Mouse (Mus musculus) stomach, embryonic 14.5 days (tissue): ENCODE measurements around the gene Gm16181. TPM values are rescaled to one million over a fixed set of nuclear protein-coding genes. Genes with fewer than 3 reads are reported as not detected.

Source experiments
- ATAC-seq: fragments of 200-750 bp; cut with Nextera tagmentation; 2 replicates; pipeline ENCODE4 v1.8.0; 2017; ENCODE audit warnings: low read depth, moderate TSS enrichment; ENCODE audit not compliant: insufficient number of reproducible peaks, insufficient read depth, low FRiP score
- H3K27ac ChIP-seq: fragments of 300-500 bp; sonication (generic); 2 replicates; pipeline ENCODE4 v1.5.1; 2014; ENCODE audit warnings: mild to moderate bottlenecking, low read length, moderate library complexity, mixed read lengths
- H3K27me3 ChIP-seq: fragments of 300-500 bp; sonication (generic); 2 replicates; pipeline ENCODE4 v1.6.1; 2014; ENCODE audit warnings: low read length, control low read depth, mixed read lengths; ENCODE audit not compliant: control insufficient read depth, insufficient read depth
- H3K36me3 ChIP-seq: fragments of 300-500 bp; sonication (generic); 2 replicates; pipeline ENCODE4 v1.6.1; 2014; ENCODE audit warnings: mild to moderate bottlenecking, control low read depth, low read length, moderate library complexity, mixed read lengths; ENCODE audit not compliant: control insufficient read depth, insufficient read depth
- H3K4me1 ChIP-seq: fragments of 300-500 bp; sonication (generic); 2 replicates; pipeline ENCODE4 v1.6.1; 2014; ENCODE audit warnings: low read length, control low read depth, mixed read lengths; ENCODE audit not compliant: control insufficient read depth, insufficient read depth
- H3K4me2 ChIP-seq: fragments of 300-500 bp; sonication (generic); replicated peaks from 2 replicates; pipeline ENCODE4 v1.6.1; 2014; ENCODE audit warnings: low read depth, low read length, control low read depth
- H3K4me3 ChIP-seq: fragments of 300-500 bp; sonication (generic); 2 replicates; pipeline ENCODE4 v1.5.1; 2014; ENCODE audit warnings: low read depth, low read length, control low read depth
- H3K9ac ChIP-seq: fragments of 300-500 bp; sonication (generic); replicated peaks from 2 replicates; pipeline ENCODE4 v1.6.1; 2014; ENCODE audit warnings: low read depth, mild to moderate bottlenecking, control low read depth, low read length, moderate library complexity, mixed read lengths
- H3K9me3 ChIP-seq: fragments of 300-500 bp; sonication (generic); 2 replicates; pipeline ENCODE4 v1.6.1; 2016; ENCODE audit warnings: low read depth, low read length, control low read depth; ENCODE audit not compliant: control insufficient read depth
- WGBS: fragments of 180-500 bp; shearing (Covaris S2); extraction: QIAGEN DNeasy Blood & Tissue Kit; methylation state at CpG from one replicate; pipeline ENCODE4 v1.1.7; 2014; 5-methylcytosine and 5-hydroxymethylcytosine counted together
- polyA plus RNA-seq: library from polyadenylated mRNA; unstranded; fragments of >200 nt; fragmentation: Nextera tagmentation; extraction: Ambion mirVana; gene quantifications from 2 replicates; pipeline ENCODE4 v1.2.1, GENCODE M21; 2014

The Gm16181 gene
- polyA plus RNA-seq, 1 experiment from 2014 or later: not detected

- no peaks in the 10 kb centered on the region for H3K36me3 ChIP-seq
- H3K9ac ChIP-seq: no peak overlapping the region
- H3K4me2 ChIP-seq: no peak overlapping the region
- 89% methylated on average over 5 of the region's 5 CpGs for WGBS
- H3K4me3 ChIP-seq: no peak overlapping the region
- ATAC-seq: no peak
- H3K27me3 ChIP-seq: no peaks in the 10 kb centered on the region
- no peaks in the 10 kb centered on the region for H3K9me3 ChIP-seq
- no peaks in the 10 kb centered on the region for H3K4me1 ChIP-seq
- no peak overlapping the region for H3K27ac ChIP-seq
Observed at GRCm38 (mm10) chr17:35213071-35213470, 7.6 kb upstream of the Gm16181 start.

- no peaks in the 10 kb centered on the region for H3K27me3 ChIP-seq
- peaks cover 4% of the 10 kb centered on the region for H3K36me3 ChIP-seq
- peaks cover 3% of the 10 kb centered on the region; the same call in 1 of the 2 replicates for H3K4me1 ChIP-seq
- peak overlapping the region; percentile 58; the same call in 1 of the 2 replicates for H3K27ac ChIP-seq
- no peak overlapping the region for H3K4me3 ChIP-seq
- H3K9ac ChIP-seq: no peak overlapping the region
- no peaks in the 10 kb centered on the region for H3K9me3 ChIP-seq
- 77% methylated on average over 18 of the region's 18 CpGs for WGBS
- no peak for ATAC-seq
- H3K4me2 ChIP-seq: no peak overlapping the region
Observed at GRCm38 (mm10) chr17:35218516-35219193, 2.0 kb upstream of the Gm16181 start.

DNA sequence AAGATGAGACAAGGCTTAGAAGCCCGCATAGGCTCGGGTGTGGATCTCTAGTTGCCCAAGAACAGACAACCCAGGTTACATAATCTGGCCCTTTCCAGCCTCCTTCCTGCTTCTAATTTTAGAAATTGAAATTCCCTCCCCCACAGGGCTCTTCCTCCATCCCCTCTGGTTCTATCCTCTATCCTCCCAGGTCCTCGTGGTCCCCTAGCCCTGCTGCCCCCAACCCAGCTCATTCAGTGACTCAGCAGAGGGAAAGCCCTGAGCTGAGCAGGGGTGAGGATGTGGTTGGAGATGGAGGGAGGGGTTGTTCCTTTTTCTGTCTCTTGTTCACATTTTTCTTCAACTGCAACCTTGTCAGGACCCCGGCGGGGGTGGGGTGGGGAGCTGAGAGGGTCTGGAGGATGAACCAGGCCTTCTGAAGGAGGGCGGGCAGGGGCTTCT is 1.0 kb upstream of the Gm16181 start:
- Histone ChIP-seq H3K4me1 (peaks cover 3% of the 10 kb centered on the region; the same call in 1 of the 2 replicates), H3K27ac (no peak overlapping the region; the same call in 1 of the 2 replicates), H3K36me3 (peaks cover 4% of the 10 kb centered on the region), H3K4me3 (no peak overlapping the region), H3K4me2 (no peak overlapping the region), H3K27me3 (no peaks in the 10 kb centered on the region), H3K9me3 (no peaks in the 10 kb centered on the region), H3K9ac (no peak overlapping the region)
- 71% methylated on average over 6 of the region's 6 CpGs for WGBS
- ATAC-seq: no peak

DNA sequence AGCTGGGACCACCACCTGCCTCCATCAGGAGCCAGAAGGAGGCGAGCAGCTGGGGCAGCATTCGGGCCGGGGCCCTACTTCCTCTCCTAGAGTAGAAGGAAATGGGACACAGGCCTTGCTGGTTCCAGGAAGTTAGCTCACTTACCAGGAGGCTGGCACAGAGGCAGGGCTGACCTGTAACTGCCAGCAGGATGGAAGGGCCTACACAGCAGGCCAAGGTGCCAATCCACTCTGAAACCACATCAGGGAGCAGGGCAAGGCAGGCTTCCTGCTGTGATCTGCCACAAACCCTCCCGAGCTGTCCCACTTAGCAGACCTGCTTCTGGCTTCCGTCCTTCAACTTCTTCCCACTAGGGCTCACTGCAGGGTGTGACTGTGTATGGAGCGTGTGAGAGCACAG is 1.7 kb downstream of the Gm16181 start:
- H3K36me3 ChIP-seq: peaks cover 8% of the 10 kb centered on the region
- H3K4me1 ChIP-seq: peaks cover 3% of the 10 kb centered on the region; the same call in 1 of the 2 replicates
- ATAC-seq: no peak
- no peak overlapping the region for H3K4me3 ChIP-seq
- H3K9ac ChIP-seq: no peak overlapping the region
- H3K9me3 ChIP-seq: no peaks in the 10 kb centered on the region
- 61% methylated on average over 6 of the region's 6 CpGs for WGBS
- H3K27me3 ChIP-seq: no peaks in the 10 kb centered on the region
- H3K4me2 ChIP-seq: no peak overlapping the region
- peak overlapping the region; percentile 48; the same call in 1 of the 2 replicates for H3K27ac ChIP-seq

GRCm38 (mm10) chr17:35224641-35225040 is 4.0 kb downstream of the Gm16181 start:
- Histone ChIP-seq H3K9me3 (no peaks in the 10 kb centered on the region), H3K36me3 (peaks cover 10% of the 10 kb centered on the region)

DNA sequence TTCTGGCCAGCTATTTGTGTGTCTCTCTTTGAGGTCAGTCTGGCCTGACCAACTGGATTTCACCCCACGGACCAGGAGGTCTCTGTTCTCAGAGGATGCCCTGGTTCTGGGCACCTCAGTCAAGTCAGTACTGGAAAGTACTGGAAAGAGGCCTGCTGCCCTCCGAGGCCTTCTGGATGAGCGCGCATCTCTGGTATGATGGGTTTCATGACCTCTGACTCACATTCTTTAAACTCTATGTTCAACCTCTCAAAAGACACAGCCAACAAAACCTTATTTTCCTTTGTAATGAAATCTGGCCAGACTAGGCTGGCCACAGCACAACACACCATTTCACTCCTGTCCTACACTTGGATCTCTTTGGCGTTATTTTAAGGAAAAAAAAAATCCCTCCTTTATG is 4.8 kb downstream of the Gm16181 start:
- no peak for ATAC-seq
- H3K36me3 ChIP-seq: peaks cover 7% of the 10 kb centered on the region
- H3K9me3 ChIP-seq: no peaks in the 10 kb centered on the region

More at GRCm38 (mm10) chr17:35224641-35225040, 4.0 kb downstream of the Gm16181 start:
- Histone ChIP-seq H3K4me1 (peaks cover 10% of the 10 kb centered on the region; the same call in 1 of the 2 replicates), H3K4me3 (no peak overlapping the region), H3K4me2 (no peak overlapping the region), H3K27me3 (no peaks in the 10 kb centered on the region), H3K9ac (no peak overlapping the region), H3K27ac (no peak overlapping the region)
- WGBS: 89% methylated on average over 4 of the region's 4 CpGs
- ATAC-seq: no peak

GRCm38 (mm10) chr17:35226561-35227046 is 6.0 kb downstream of the Gm16181 start:
- Histone ChIP-seq H3K9me3 (no peaks in the 10 kb centered on the region), H3K36me3 (peaks cover 15% of the 10 kb centered on the region), H3K9ac (no peak overlapping the region), H3K27ac (no peak overlapping the region), H3K4me1 (peaks cover 15% of the 10 kb centered on the region; the same call in 1 of the 2 replicates), H3K27me3 (no peaks in the 10 kb centered on the region), H3K4me3 (no peak overlapping the region), H3K4me2 (no peak overlapping the region)
- 86% methylated on average over 14 of the region's 14 CpGs for WGBS
- no peak for ATAC-seq

More for the DNA sequence above, 4.8 kb downstream of the Gm16181 start:
- Histone ChIP-seq H3K4me3 (no peak overlapping the region), H3K27me3 (no peaks in the 10 kb centered on the region), H3K4me2 (no peak overlapping the region), H3K9ac (no peak overlapping the region), H3K4me1 (peaks cover 10% of the 10 kb centered on the region; the same call in 1 of the 2 replicates), H3K27ac (no peak overlapping the region)
- WGBS: 86% methylated on average over 5 of the region's 5 CpGs

- H3K27ac ChIP-seq: no peak overlapping the region
- H3K36me3 ChIP-seq: peaks cover 11% of the 10 kb centered on the region; the same call in 1 of the 2 replicates
- H3K27me3 ChIP-seq: no peaks in the 10 kb centered on the region
- 93% methylated on average over 10 of the region's 10 CpGs for WGBS
- no peak for ATAC-seq
- no peak overlapping the region for H3K4me3 ChIP-seq
- no peak overlapping the region for H3K4me2 ChIP-seq
- no peak overlapping the region for H3K9ac ChIP-seq
- no peaks in the 10 kb centered on the region for H3K9me3 ChIP-seq
- H3K4me1 ChIP-seq: peaks cover 38% of the 10 kb centered on the region
Observed at GRCm38 (mm10) chr17:35231022-35231421, 10.4 kb downstream of the Gm16181 start.
